Mouse (Mus musculus): Measurements from ENCODE around the gene Ebf1.

GRCm38 (mm10) chr11:44798270-44798669 is 181.2 kb downstream of the Ebf1 start:
- TF ChIP-seq CTCF (IDR thresholded peaks at IDR 0.05; ENCODE audit: insufficient read depth, low read depth, low read length) = no peak
- TF ChIP-seq POLR2A (IDR thresholded peaks at IDR 0.05; ENCODE audit: insufficient read depth, low read depth, low read length) = no peak

All from olfactory bulb, adult 2 months (tissue).